Mouse (Mus musculus) embryonic facial prominence, embryonic 14.5 days (tissue): ENCODE results near the gene Ccr4. TPM values are rescaled to one million over a fixed set of nuclear protein-coding genes. Genes with fewer than 3 reads are reported as not detected.
"Not testable (repeated sequence)": the region's sequence is repeated elsewhere in the genome, so short reads cannot be mapped to it uniquely, and the experiment has no call there.

Experiments used
- ATAC-seq: fragments of 200-750 bp; cut with Nextera tagmentation; 2 replicates; pipeline ENCODE4 v1.8.0; 2017; ENCODE audit warnings: low read depth, moderate number of reproducible peaks, moderate TSS enrichment
- DNase-seq: peaks from one replicate; pipeline ENCODE4 v3.0.0-alpha.2; 2015; ENCODE audit warnings: low spot score
- H3K27ac ChIP-seq: fragments of 300-500 bp; sonication (generic); replicated peaks from 2 replicates; pipeline ENCODE4 v1.5.1; 2014; ENCODE audit warnings: low read depth, mild to moderate bottlenecking, low read length, moderate library complexity
- H3K27me3 ChIP-seq: fragments of 300-500 bp; sonication (generic); replicated peaks from 2 replicates; pipeline ENCODE4 v1.6.1; 2014; ENCODE audit warnings: low read length; ENCODE audit not compliant: control insufficient read depth, insufficient read depth
- H3K36me3 ChIP-seq: fragments of 300-500 bp; sonication (generic); 2 replicates; pipeline ENCODE4 v1.6.1; 2014; ENCODE audit warnings: low read length, mixed read lengths; ENCODE audit not compliant: control insufficient read depth, insufficient read depth
- H3K4me1 ChIP-seq: fragments of 300-500 bp; sonication (generic); 2 replicates; pipeline ENCODE4 v1.6.1; 2014; ENCODE audit warnings: antibody characterized with exemption, low read length; ENCODE audit not compliant: control insufficient read depth, insufficient read depth
- H3K4me2 ChIP-seq: fragments of 300-500 bp; sonication (generic); 2 replicates; pipeline ENCODE4 v1.6.1; 2014; ENCODE audit warnings: low read depth, mild to moderate bottlenecking, low read length, moderate library complexity, mixed read lengths
- H3K4me3 ChIP-seq: fragments of 300-500 bp; sonication (generic); 2 replicates; pipeline ENCODE4 v1.5.1; 2014; ENCODE audit warnings: low read depth, mild to moderate bottlenecking, low read length
- H3K9ac ChIP-seq: fragments of 300-500 bp; sonication (generic); 2 replicates; pipeline ENCODE4 v1.6.1; 2014; ENCODE audit warnings: low read depth, mild to moderate bottlenecking, low read length, moderate library complexity, mixed read lengths
- H3K9me3 ChIP-seq: fragments of 300-500 bp; sonication (generic); 2 replicates; pipeline ENCODE4 v1.6.1; 2016; ENCODE audit warnings: low read length; ENCODE audit not compliant: control insufficient read depth
- WGBS: fragments of 180-500 bp; shearing (Covaris S2); extraction: QIAGEN DNeasy Blood & Tissue Kit; methylation state at CpG from one replicate; pipeline ENCODE4 v1.1.7; 2014; 5-methylcytosine and 5-hydroxymethylcytosine counted together
- polyA plus RNA-seq: library from polyadenylated mRNA; unstranded; fragments of >200 nt; fragmentation: Nextera tagmentation; extraction: Ambion mirVana; gene quantifications from 2 replicates; pipeline ENCODE4 v1.2.1, GENCODE M21; 2014

The Ccr4 gene
- polyA plus RNA-seq, 1 experiment from 2014 or later = 0.75 TPM

- peak overlapping the region; percentile 33; the same call in 1 of the 2 replicates for H3K27ac ChIP-seq
- peaks cover 22% of the 10 kb centered on the region for H3K4me1 ChIP-seq
- H3K9me3 ChIP-seq = no peaks in the 10 kb centered on the region
- no peaks in the 10 kb centered on the region for H3K27me3 ChIP-seq
- 13% methylated on average over 13 of the region's 17 CpGs for WGBS
- DNase-seq (peak; percentile 77), ATAC-seq (no peak)
- no peak overlapping the region for H3K4me3 ChIP-seq
- H3K4me2 ChIP-seq = peak overlapping the region; percentile 27; the same call in 1 of the 2 replicates
- H3K9ac ChIP-seq = no peak overlapping the region
- H3K36me3 ChIP-seq = no peaks in the 10 kb centered on the region
Observed at GRCm38 (mm10) chr9:114527992-114528679, 23.4 kb upstream of the Ccr4 start.

GRCm38 (mm10) chr9:114527085-114527484, 22.4 kb upstream of the Ccr4 start:
- 7% methylated on average over 16 of the region's 16 CpGs for WGBS
- ATAC-seq = peak; percentile 36; the same call in 1 of the 2 replicates
- H3K4me3 ChIP-seq = peak overlapping the region; percentile 18; the same call in 1 of the 2 replicates

GRCm38 (mm10) chr9:114526581-114526980, 21.9 kb upstream of the Ccr4 start:
- DNase-seq (no peak), ATAC-seq (no peak)
- Histone ChIP-seq H3K9ac (no peak overlapping the region), H3K27ac (no peak overlapping the region), H3K4me1 (peaks cover 21% of the 10 kb centered on the region), H3K4me2 (peak overlapping the region; percentile 36), H3K27me3 (no peaks in the 10 kb centered on the region), H3K9me3 (no peaks in the 10 kb centered on the region), H3K4me3 (no peak overlapping the region; the same call in 1 of the 2 replicates), H3K36me3 (no peaks in the 10 kb centered on the region)
- 18% methylated on average over 6 of the region's 8 CpGs for WGBS

More at GRCm38 (mm10) chr9:114527085-114527484, 22.4 kb upstream of the Ccr4 start:
- peaks cover 22% of the 10 kb centered on the region for H3K4me1 ChIP-seq
- no peaks in the 10 kb centered on the region for H3K27me3 ChIP-seq
- H3K27ac ChIP-seq = no peak overlapping the region
- no peaks in the 10 kb centered on the region for H3K36me3 ChIP-seq
- H3K9ac ChIP-seq = no peak overlapping the region
- H3K4me2 ChIP-seq = peak overlapping the region; percentile 36
- peak; percentile 78 for DNase-seq
- no peaks in the 10 kb centered on the region for H3K9me3 ChIP-seq

GRCm38 (mm10) chr9:114525891-114526290, 21.2 kb upstream of the Ccr4 start:
- Histone ChIP-seq H3K27ac (no peak overlapping the region), H3K4me3 (no peak overlapping the region), H3K27me3 (no peaks in the 10 kb centered on the region), H3K36me3 (no peaks in the 10 kb centered on the region), H3K9me3 (no peaks in the 10 kb centered on the region), H3K4me2 (peak overlapping the region; percentile 36; the same call in 1 of the 2 replicates), H3K4me1 (peaks cover 14% of the 10 kb centered on the region), H3K9ac (no peak overlapping the region)
- 1% methylated on average over 8 of the region's 8 CpGs for WGBS
- no peak for DNase-seq
- no peak for ATAC-seq

GRCm38 (mm10) chr9:114525073-114525633, 20.4 kb upstream of the Ccr4 start:
- Histone ChIP-seq H3K9ac (no peak overlapping the region), H3K4me3 (no peak overlapping the region), H3K4me2 (no peak overlapping the region), H3K27me3 (no peaks in the 10 kb centered on the region), H3K4me1 (peaks cover 13% of the 10 kb centered on the region), H3K36me3 (no peaks in the 10 kb centered on the region), H3K9me3 (no peaks in the 10 kb centered on the region), H3K27ac (no peak overlapping the region)
- ATAC-seq (no peak), DNase-seq (no peak)
- WGBS = 92% methylated on average over 13 of the region's 15 CpGs

- Histone ChIP-seq H3K9me3 (no peaks in the 10 kb centered on the region), H3K4me1 (peaks cover 4% of the 10 kb centered on the region; the same call in 1 of the 2 replicates), H3K9ac (no peak overlapping the region), H3K27ac (no peak overlapping the region), H3K27me3 (no peaks in the 10 kb centered on the region), H3K4me3 (no peak overlapping the region), H3K36me3 (no peaks in the 10 kb centered on the region), H3K4me2 (no peak overlapping the region)
- 88% methylated on average over 9 of the region's 9 CpGs for WGBS
- DNase-seq (no peak), ATAC-seq (no peak)
Observed at GRCm38 (mm10) chr9:114522501-114522900, 17.8 kb upstream of the Ccr4 start.

- Histone ChIP-seq H3K4me1 (peaks cover 1% of the 10 kb centered on the region; the same call in 1 of the 2 replicates), H3K36me3 (no peaks in the 10 kb centered on the region), H3K4me2 (no peak overlapping the region), H3K27ac (no peak overlapping the region), H3K27me3 (no peaks in the 10 kb centered on the region), H3K9ac (no peak overlapping the region), H3K9me3 (no peaks in the 10 kb centered on the region), H3K4me3 (no peak overlapping the region)
- no peak for DNase-seq
- WGBS = 51% methylated on average over 5 of the region's 5 CpGs
- no peak for ATAC-seq
Observed at GRCm38 (mm10) chr9:114522041-114522440, 17.3 kb upstream of the Ccr4 start.

GRCm38 (mm10) chr9:114520529-114520928, 15.8 kb upstream of the Ccr4 start:
- ATAC-seq = not testable (repeated sequence)

More at GRCm38 (mm10) chr9:114520529-114520928, 15.8 kb upstream of the Ccr4 start:
- not testable (repeated sequence) for H3K4me3 ChIP-seq, H3K4me1 ChIP-seq, H3K9ac ChIP-seq, H3K27ac ChIP-seq, H3K9me3 ChIP-seq, H3K27me3 ChIP-seq, H3K4me2 ChIP-seq, H3K36me3 ChIP-seq, DNase-seq
- 67% methylated on average over 4 of the region's 4 CpGs for WGBS
